9 mouse cellular contexts compared by ENCODE assay signal in the genomic region with DNA sequence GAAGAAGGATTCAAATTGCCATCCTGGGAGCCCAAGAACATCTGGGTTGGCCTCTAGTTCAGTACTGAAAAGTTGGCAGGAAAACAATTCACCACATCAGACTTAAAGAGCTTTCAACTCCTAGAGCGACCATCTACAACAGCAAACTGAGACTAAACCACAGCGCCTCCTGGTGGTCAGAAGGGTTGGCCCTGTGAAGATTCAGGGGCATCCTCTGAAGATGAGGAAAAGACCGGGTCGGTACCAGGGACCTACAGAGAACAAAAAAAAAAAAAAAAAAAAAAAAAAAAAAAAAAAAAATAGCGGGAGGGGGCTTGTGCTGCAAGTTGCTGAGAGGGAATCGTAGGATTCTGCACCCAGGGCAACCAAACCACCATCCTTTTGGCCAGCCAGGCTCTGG. TPM values are rescaled to one million over a fixed set of nuclear protein-coding genes. Genes with fewer than 3 reads are reported as not detected.
A peak's percentile ranks its signal among the peaks of the same experiment; 100 is the strongest.
DNase-seq lines count a peak whose midpoint lies in the region; TF ChIP-seq lines count a peak whose summit lies in the region.
"Had no signal": no experiment of that assay in that cellular context is flagged by ENCODE, and none has a peak within 500 bp of the region (broad histone marks: within the 10 kb centered on the region; RNA-seq: fewer than 3 reads in every experiment).

No protein-coding gene starts in this region.

- H3K27ac ChIP-seq in ES-E14 (ENCODE audit: insufficient read depth, low read depth, low read length, poor library complexity, severe bottlenecking), result no peak overlapping the region

- no peaks in the 10 kb centered on the region for H3K9me3 ChIP-seq in ES-E14 (ENCODE audit: control insufficient read depth, insufficient read depth, low read depth, low read length)

- in situ Hi-C loops in ES-E14 (cut with MboI; ENCODE audit: low sequenced_read_pairs in 2 of 2, unreplicated experiment in 2 of 2), result no loop called here

- no peaks in the 10 kb centered on the region for H3K36me3 ChIP-seq in ES-E14 (ENCODE audit: control insufficient read depth, insufficient read depth, low read length, poor library complexity, severe bottlenecking)

- H3K9ac ChIP-seq in ES-E14 (ENCODE audit: insufficient read depth, low read depth, low read length, poor library complexity, severe bottlenecking), result no peak overlapping the region

- H3K4me1 ChIP-seq in ES-E14 (ENCODE audit: control insufficient read depth in 2 of 2, insufficient read depth in 2 of 2, low read length in 2 of 2, poor library complexity in 1 of 2), result peaks cover 0 to 3% of the 10 kb centered on the region in 2 experiments; a peak in 1 of 4 replicates

- H3K4me3 ChIP-seq in ES-E14 (ENCODE audit: insufficient read depth in 1 of 2, low read depth in 1 of 2, low read length in 2 of 2, poor library complexity in 1 of 2, severe bottlenecking in 1 of 2), result no peak overlapping the region

- DNase-seq in kidney, adult 9 months, result peak; percentile 60
- DNase-seq in kidney, adult 11 months, result no peak
- peak; percentile 86 for DNase-seq in ES-E14 (ENCODE audit: low read depth, low spot score)
- DNase-seq in c-Kit-positive CD71-negative TER-119-negative erythroid progenitor cells, embryonic 14.5 days (ENCODE audit: low read depth), result peak; percentile 78
- peak; percentile 57 to 81 for DNase-seq in heart, postnatal 10 days
- DNase-seq in lung, adult 18-20 months, result peak; percentile 44 to 58
- peak; percentile 78 to 92 for DNase-seq in spleen, postnatal 4 days (ENCODE audit: low spot score in 2 of 2)
- DNase-seq in left cerebral cortex, adult 9 months (ENCODE audit: low spot score in 2 of 2), result no peak

- intact Hi-C loops in heart, postnatal 10 days (cut with DNase I), result loop anchor here (1.0 to 5.0 kb wide), 2 partner anchors 42 to 255 kb away; no protein-coding TSS in a partner anchor

TF ChIP-seq in ES-E14, 5 proteins besides CTCF, POLR2A, EP300 and RAD21:
- no peak for TF ChIP-seq HCFC1 (IDR thresholded peaks at IDR 0.05; ENCODE audit: borderline replicate concordance, insufficient read depth, low read length)
- peak; percentile 90 for TF ChIP-seq ZNF384 (IDR thresholded peaks at IDR 0.05; ENCODE audit: low read depth, low read length)

RNA-seq across cellular contexts. Expression of gene Lrrc3c, which starts 0.7 kb away (rescaled TPM):
- not detected in 2 replicates for total RNA-seq in ES-E14 (2012; rRNA removed)
- total RNA-seq in heart, postnatal 10 days (2021), result not detected
- total RNA-seq: gastrocnemius, postnatal 36 days had no signal

RNA-seq across cellular contexts. Expression of gene Ormdl3, which starts 10.2 kb away (rescaled TPM):
- total RNA-seq in ES-E14 (2012; rRNA removed), result 45.4 and 55.3 TPM in 2 replicates
- total RNA-seq in heart, postnatal 10 days (2021), result 10 to 100 TPM; 46.6 to 48.9 TPM

RNA-seq across cellular contexts. Expression of gene Gm12355, which starts 28.1 kb away (rescaled TPM):
- total RNA-seq in ES-E14 (2012; rRNA removed), result 2.2 and 2.9 TPM in 2 replicates
- 10 to 100 TPM; 15.6 to 18.0 TPM for total RNA-seq in heart, postnatal 10 days (2021)

RNA-seq across cellular contexts. Expression of gene Gsdma3, which starts 28.8 kb away (rescaled TPM):
- total RNA-seq in ES-E14 (2012; rRNA removed), result not detected in 2 replicates
- 1 to 10 TPM; 4.0 to 5.3 TPM for total RNA-seq in heart, postnatal 10 days (2021)

RNA-seq across cellular contexts. Expression of gene Zpbp2, which starts 46.5 kb away (rescaled TPM):
- 0.22 and 0.63 TPM in 2 replicates for total RNA-seq in ES-E14 (2012; rRNA removed)
- not detected for total RNA-seq in heart, postnatal 10 days (2021)
- total RNA-seq: gastrocnemius, postnatal 36 days had no signal

Comparison
In these comparisons a context has a peak if more than half of its experiments do, and no peak if none do; other contexts are left out.
1. DNase-seq: peak in kidney, adult 9 months (single experiment), ES-E14 (single experiment), c-Kit-positive CD71-negative TER-119-negative erythroid progenitor cells, embryonic 14.5 days (single experiment), heart, postnatal 10 days (2 of 2), lung, adult 18-20 months (2 of 2) and spleen, postnatal 4 days (2 of 2); none in kidney, adult 11 months (single experiment) and left cerebral cortex, adult 9 months (0 of 2).